Mouse (Mus musculus): Measurements from ENCODE around the gene Mcat. TPM values are rescaled to one million over a fixed set of nuclear protein-coding genes. Genes with fewer than 3 reads are reported as not detected.

The Mcat gene
- 35.6 and 38.3 TPM in 2 replicates for polyA plus RNA-seq (2014; fragmentation: Nextera tagmentation; extraction: Ambion mirVana)

- H3K4me2 ChIP-seq (replicated peaks; ENCODE audit: low read depth, low read length), result peak within 1 kb of the TSS; percentile 99
- peak within 1 kb of the TSS; percentile 50 for H3K9ac ChIP-seq (replicated peaks; ENCODE audit: low read depth, low read length)
- no peaks in the 10 kb centered on the region for H3K36me3 ChIP-seq (ENCODE audit: control insufficient read depth, insufficient read depth, low read length)
- WGBS, result under 1% methylated on average over 28 of the region's 28 CpGs
- peak within 1 kb of the TSS; percentile 33; the same call in 1 of the 2 replicates for H3K27ac ChIP-seq (ENCODE audit: low read length)
- H3K4me3 ChIP-seq (ENCODE audit: low read depth, low read length), result peak within 1 kb of the TSS; percentile 51
- peaks cover 11% of the 10 kb centered on the region for H3K4me1 ChIP-seq (ENCODE audit: control insufficient read depth, insufficient read depth, low read length)
- ATAC-seq (ENCODE audit: insufficient number of reproducible peaks, insufficient read depth, low FRiP score, low read depth), result peak; percentile 73
- no peaks in the 10 kb centered on the region for H3K27me3 ChIP-seq (ENCODE audit: control insufficient read depth, insufficient read depth, low read length)
- H3K9me3 ChIP-seq (ENCODE audit: control insufficient read depth, low read depth, low read length), result no peaks in the 10 kb centered on the region
These were observed at the start of gene Mcat, which contains the start of gene Tspo for GRCm38 (mm10) chr15:83563327-83563856. Gene Mcat (minus strand): TSS chr15:83563787. Gene Tspo (plus strand): TSS chr15:83563592.

- no peak for ATAC-seq (ENCODE audit: insufficient number of reproducible peaks, insufficient read depth, low FRiP score, low read depth)
- 0 out of 2 replicates have a peak, but pooled peaks cover 4% of the 10 kb centered on the region for H3K4me1 ChIP-seq (ENCODE audit: control insufficient read depth, insufficient read depth, low read length)
- no peak overlapping the region for H3K9ac ChIP-seq (replicated peaks; ENCODE audit: low read depth, low read length)
- H3K4me2 ChIP-seq (replicated peaks; ENCODE audit: low read depth, low read length), result no peak overlapping the region
- H3K27me3 ChIP-seq (ENCODE audit: control insufficient read depth, insufficient read depth, low read length), result no peaks in the 10 kb centered on the region
- H3K9me3 ChIP-seq (ENCODE audit: control insufficient read depth, low read depth, low read length), result no peaks in the 10 kb centered on the region
- 45% methylated on average over 15 of the region's 15 CpGs for WGBS
- no peak overlapping the region for H3K27ac ChIP-seq (ENCODE audit: low read length)
- H3K36me3 ChIP-seq (ENCODE audit: control insufficient read depth, insufficient read depth, low read length), result no peaks in the 10 kb centered on the region
- H3K4me3 ChIP-seq (ENCODE audit: low read depth, low read length), result no peak overlapping the region
These were observed 43.7 kb upstream of the Mcat start for GRCm38 (mm10) chr15:83607115-83607802.

- Histone ChIP-seq H3K27ac (ENCODE audit: low read length) (no peak overlapping the region), H3K9me3 (ENCODE audit: control insufficient read depth, low read depth, low read length) (no peaks in the 10 kb centered on the region), H3K4me1 (ENCODE audit: control insufficient read depth, insufficient read depth, low read length) (0 out of 2 replicates have a peak, but pooled peaks cover 4% of the 10 kb centered on the region), H3K27me3 (ENCODE audit: control insufficient read depth, insufficient read depth, low read length) (no peaks in the 10 kb centered on the region), H3K4me3 (ENCODE audit: low read depth, low read length) (no peak overlapping the region), H3K4me2 (replicated peaks; ENCODE audit: low read depth, low read length) (no peak overlapping the region), H3K36me3 (ENCODE audit: control insufficient read depth, insufficient read depth, low read length) (no peaks in the 10 kb centered on the region), H3K9ac (replicated peaks; ENCODE audit: low read depth, low read length) (no peak overlapping the region)
- 88% methylated on average over 8 of the region's 8 CpGs for WGBS
- ATAC-seq (ENCODE audit: insufficient number of reproducible peaks, insufficient read depth, low FRiP score, low read depth), result 0 out of 2 replicates have a peak, but pooled peaks have one; percentile 39
These were observed 43.1 kb upstream of the Mcat start for GRCm38 (mm10) chr15:83606700-83607099.

- Histone ChIP-seq H3K4me1 (ENCODE audit: control insufficient read depth, insufficient read depth, low read length) (0 out of 2 replicates have a peak, but pooled peaks cover 4% of the 10 kb centered on the region), H3K36me3 (ENCODE audit: control insufficient read depth, insufficient read depth, low read length) (no peaks in the 10 kb centered on the region), H3K4me2 (replicated peaks; ENCODE audit: low read depth, low read length) (no peak overlapping the region), H3K27ac (ENCODE audit: low read length) (no peak overlapping the region), H3K27me3 (ENCODE audit: control insufficient read depth, insufficient read depth, low read length) (no peaks in the 10 kb centered on the region), H3K9me3 (ENCODE audit: control insufficient read depth, low read depth, low read length) (no peaks in the 10 kb centered on the region), H3K4me3 (ENCODE audit: low read depth, low read length) (no peak overlapping the region), H3K9ac (replicated peaks; ENCODE audit: low read depth, low read length) (no peak overlapping the region)
- 87% methylated on average over 11 of the region's 11 CpGs for WGBS
- no peak for ATAC-seq (ENCODE audit: insufficient number of reproducible peaks, insufficient read depth, low FRiP score, low read depth)
These were observed 42.6 kb upstream of the Mcat start for GRCm38 (mm10) chr15:83606216-83606615.

GRCm38 (mm10) chr15:83603426-83603825 lies 39.8 kb upstream of the Mcat start:
- WGBS, result 97% methylated on average over 7 of the region's 7 CpGs
- H3K36me3 ChIP-seq (ENCODE audit: control insufficient read depth, insufficient read depth, low read length), result no peaks in the 10 kb centered on the region
- ATAC-seq (ENCODE audit: insufficient number of reproducible peaks, insufficient read depth, low FRiP score, low read depth), result no peak

GRCm38 (mm10) chr15:83603046-83603396 lies 39.4 kb upstream of the Mcat start:
- Histone ChIP-seq H3K4me1 (ENCODE audit: control insufficient read depth, insufficient read depth, low read length) (0 out of 2 replicates have a peak, but pooled peaks cover 4% of the 10 kb centered on the region), H3K36me3 (ENCODE audit: control insufficient read depth, insufficient read depth, low read length) (no peaks in the 10 kb centered on the region), H3K27me3 (ENCODE audit: control insufficient read depth, insufficient read depth, low read length) (no peaks in the 10 kb centered on the region), H3K9me3 (ENCODE audit: control insufficient read depth, low read depth, low read length) (no peaks in the 10 kb centered on the region), H3K9ac (replicated peaks; ENCODE audit: low read depth, low read length) (no peak overlapping the region), H3K4me3 (ENCODE audit: low read depth, low read length) (no peak overlapping the region), H3K4me2 (replicated peaks; ENCODE audit: low read depth, low read length) (no peak overlapping the region), H3K27ac (ENCODE audit: low read length) (no peak overlapping the region)
- ATAC-seq (ENCODE audit: insufficient number of reproducible peaks, insufficient read depth, low FRiP score, low read depth), result no peak
- WGBS, result 100% methylated on average over 1 of the region's 1 CpGs

More at GRCm38 (mm10) chr15:83603426-83603825, 39.8 kb upstream of the Mcat start:
- Histone ChIP-seq H3K27ac (ENCODE audit: low read length) (no peak overlapping the region), H3K4me3 (ENCODE audit: low read depth, low read length) (no peak overlapping the region), H3K4me2 (replicated peaks; ENCODE audit: low read depth, low read length) (no peak overlapping the region), H3K9me3 (ENCODE audit: control insufficient read depth, low read depth, low read length) (no peaks in the 10 kb centered on the region), H3K9ac (replicated peaks; ENCODE audit: low read depth, low read length) (no peak overlapping the region), H3K4me1 (ENCODE audit: control insufficient read depth, insufficient read depth, low read length) (0 out of 2 replicates have a peak, but pooled peaks cover 4% of the 10 kb centered on the region), H3K27me3 (ENCODE audit: control insufficient read depth, insufficient read depth, low read length) (no peaks in the 10 kb centered on the region)

GRCm38 (mm10) chr15:83602372-83603045 lies 38.9 kb upstream of the Mcat start:
- H3K36me3 ChIP-seq (ENCODE audit: control insufficient read depth, insufficient read depth, low read length), result no peaks in the 10 kb centered on the region
- 0 out of 2 replicates have a peak, but pooled peaks cover 4% of the 10 kb centered on the region for H3K4me1 ChIP-seq (ENCODE audit: control insufficient read depth, insufficient read depth, low read length)
- no peak overlapping the region for H3K9ac ChIP-seq (replicated peaks; ENCODE audit: low read depth, low read length)
- no peaks in the 10 kb centered on the region for H3K9me3 ChIP-seq (ENCODE audit: control insufficient read depth, low read depth, low read length)
- 0 out of 2 replicates have a peak overlapping the region, but pooled peaks have one; percentile 44 for H3K27ac ChIP-seq (ENCODE audit: low read length)
- H3K4me3 ChIP-seq (ENCODE audit: low read depth, low read length), result no peak overlapping the region
- ATAC-seq (ENCODE audit: insufficient number of reproducible peaks, insufficient read depth, low FRiP score, low read depth), result no peak
- H3K4me2 ChIP-seq (replicated peaks; ENCODE audit: low read depth, low read length), result no peak overlapping the region
- WGBS, result 66% methylated on average over 13 of the region's 13 CpGs
- H3K27me3 ChIP-seq (ENCODE audit: control insufficient read depth, insufficient read depth, low read length), result no peaks in the 10 kb centered on the region

- Histone ChIP-seq H3K36me3 (ENCODE audit: control insufficient read depth, insufficient read depth, low read length) (no peaks in the 10 kb centered on the region), H3K27me3 (ENCODE audit: control insufficient read depth, insufficient read depth, low read length) (no peaks in the 10 kb centered on the region), H3K4me3 (ENCODE audit: low read depth, low read length) (no peak overlapping the region), H3K4me1 (ENCODE audit: control insufficient read depth, insufficient read depth, low read length) (0 out of 2 replicates have a peak, but pooled peaks cover 4% of the 10 kb centered on the region), H3K27ac (ENCODE audit: low read length) (no peak overlapping the region), H3K4me2 (replicated peaks; ENCODE audit: low read depth, low read length) (no peak overlapping the region), H3K9me3 (ENCODE audit: control insufficient read depth, low read depth, low read length) (no peaks in the 10 kb centered on the region), H3K9ac (replicated peaks; ENCODE audit: low read depth, low read length) (no peak overlapping the region)
- 66% methylated on average over 4 of the region's 4 CpGs for WGBS
- ATAC-seq (ENCODE audit: insufficient number of reproducible peaks, insufficient read depth, low FRiP score, low read depth), result no peak
These were observed 37.6 kb upstream of the Mcat start for GRCm38 (mm10) chr15:83601185-83601584.

Data from stomach, embryonic 14.5 days (tissue).